Mouse (Mus musculus) CH12.LX (cell line): ENCODE data around the gene Rps19bp1. TPM values are rescaled to one million over a fixed set of nuclear protein-coding genes. Genes with fewer than 3 reads are reported as not detected.
A peak's percentile ranks its signal among the peaks of the same experiment; 100 is the strongest.

Experiments
- DNase-seq: peaks from one replicate; pipeline ENCODE4 v3.0.0-alpha.2; 2013; ENCODE audit errors: extremely low read depth
- H3K27ac ChIP-seq: 2 replicates; pipeline ENCODE4 v1.5.1; 2012; ENCODE audit warnings: low read depth, mild to moderate bottlenecking, control low read depth, moderate library complexity; ENCODE audit not compliant: insufficient read depth
- H3K27me3 ChIP-seq: replicated peaks from 2 replicates; pipeline ENCODE3; 2012; ENCODE audit warnings: inconsistent platforms
- H3K36me3 ChIP-seq, 2 experiments: replicated peaks in 1 of 2; 2 replicates each; pipeline versions ENCODE3 to v1.6.1; 2012; ENCODE audit warnings: inconsistent platforms in 1 of 2, low read length in 1 of 2, mild to moderate bottlenecking in 1 of 2, mixed read lengths in 1 of 2, moderate library complexity in 1 of 2; ENCODE audit not compliant: control insufficient read depth in 1 of 2, insufficient read depth in 1 of 2
- H3K4me1 ChIP-seq, 2 experiments: 2 replicates each; pipeline ENCODE4 v1.6.1; 2012; ENCODE audit warnings: inconsistent platforms in 1 of 2, moderate library complexity in 1 of 2; ENCODE audit not compliant: insufficient read depth in 2 of 2, control insufficient read depth in 1 of 2
- H3K4me2 ChIP-seq: 2 replicates; pipeline ENCODE4 v1.6.1; 2012; ENCODE audit warnings: low read depth, mild to moderate bottlenecking, control low read depth; ENCODE audit not compliant: poor library complexity, insufficient read depth, severe bottlenecking
- H3K4me3 ChIP-seq, 3 experiments: fragments of 150-350 bp in 1 of 3; sonication (generic) in 1 of 3; replicated peaks in 1 of 3; 2 replicates each; pipeline versions ENCODE3 to v1.5.1; 2011 to 2012; ENCODE audit warnings: low read depth in 2 of 3, low read length in 2 of 3, mild to moderate bottlenecking in 2 of 3, moderate library complexity in 2 of 3, control low read depth in 1 of 3, improper control_type of control experiment in 1 of 3, inconsistent platforms in 1 of 3, mixed read lengths in 1 of 3; ENCODE audit not compliant: poor library complexity in 1 of 3
- H3K79me2 ChIP-seq: replicated peaks from 2 replicates; pipeline ENCODE4 v1.6.1; 2012; ENCODE audit warnings: mild to moderate bottlenecking, moderate library complexity; ENCODE audit not compliant: control insufficient read depth, poor library complexity, insufficient read depth, severe bottlenecking; ENCODE audit errors: extremely low read depth
- H3K9ac ChIP-seq: 2 replicates; pipeline ENCODE4 v1.6.1; 2012; ENCODE audit warnings: low read depth, mild to moderate bottlenecking, control low read depth, moderate library complexity; ENCODE audit not compliant: insufficient read depth
- H3K9me3 ChIP-seq: replicated peaks from 2 replicates; pipeline ENCODE3; 2012; ENCODE audit warnings: low read length, inconsistent platforms, mixed read lengths
- BHLHE40 ChIP-seq: IDR thresholded peaks from 2 replicates; pipeline ENCODE4 v1.6.1; 2011; ENCODE audit warnings: mild to moderate bottlenecking, low read depth, low read length, improper control_type of control experiment
- CTCF ChIP-seq, 2 experiments: IDR thresholded peaks in 1 of 2; conservative IDR thresholded peaks in 1 of 2; 2 replicates each; pipeline ENCODE4 v1.5.1; 2011 to 2012; ENCODE audit warnings: low read depth in 2 of 2, low read length in 2 of 2, improper control_type of control experiment in 1 of 2, inconsistent platforms in 1 of 2, mild to moderate bottlenecking in 1 of 2, moderate library complexity in 1 of 2
- E2F4 ChIP-seq: IDR thresholded peaks from 2 replicates; pipeline ENCODE4 v1.6.1; 2011; ENCODE audit warnings: low read depth, low read length, improper control_type of control experiment; ENCODE audit not compliant: insufficient replicate concordance
- ELF1 ChIP-seq: IDR thresholded peaks from 2 replicates; pipeline ENCODE4 v1.6.1; 2014; ENCODE audit warnings: low read depth, mild to moderate bottlenecking, inconsistent platforms, low read length, improper control_type of control experiment
- EP300 ChIP-seq: IDR thresholded peaks from 2 replicates; pipeline ENCODE4 v1.6.1; 2011; ENCODE audit warnings: low read length, improper control_type of control experiment
- HCFC1 ChIP-seq: IDR thresholded peaks from 2 replicates; pipeline ENCODE4 v1.6.1; 2012; ENCODE audit warnings: low read depth, mild to moderate bottlenecking, inconsistent platforms, low read length, improper control_type of control experiment
- IRF4 ChIP-seq: IDR thresholded peaks from 2 replicates; pipeline ENCODE4 v1.6.1; 2014; ENCODE audit warnings: low read depth, mild to moderate bottlenecking, inconsistent platforms, low read length, improper control_type of control experiment
- JUN ChIP-seq: IDR thresholded peaks from 2 replicates; pipeline ENCODE4 v1.6.1; 2011; ENCODE audit warnings: low read depth, mild to moderate bottlenecking, low read length, improper control_type of control experiment, moderate library complexity; ENCODE audit not compliant: insufficient read depth
- JUND ChIP-seq: conservative IDR thresholded peaks from 2 replicates; pipeline ENCODE4 v1.6.1; 2011; ENCODE audit warnings: low read depth, low read length, improper control_type of control experiment
- KAT2A ChIP-seq: IDR thresholded peaks from 2 replicates; pipeline ENCODE4 v1.6.1; 2012; ENCODE audit warnings: low read length, improper control_type of control experiment, inconsistent platforms; ENCODE audit not compliant: insufficient replicate concordance
- MAFK ChIP-seq: IDR thresholded peaks from 2 replicates; pipeline ENCODE4 v1.6.1; 2011; ENCODE audit warnings: low read length, improper control_type of control experiment; ENCODE audit not compliant: insufficient replicate concordance
- MEF2A ChIP-seq: IDR thresholded peaks from 2 replicates; pipeline ENCODE4 v1.6.1; 2014; ENCODE audit warnings: low read depth, mild to moderate bottlenecking, inconsistent platforms, low read length, improper control_type of control experiment, borderline replicate concordance
- MYC ChIP-seq: IDR thresholded peaks from 2 replicates; pipeline ENCODE4 v1.6.1; 2011; ENCODE audit warnings: low read depth, mild to moderate bottlenecking, improper control_type of control experiment, low read length
- NELFE ChIP-seq: IDR thresholded peaks from 2 replicates; pipeline ENCODE4 v1.6.1; 2011; ENCODE audit warnings: low read depth, low read length, improper control_type of control experiment
- NRF1 ChIP-seq: IDR thresholded peaks from 2 replicates; pipeline ENCODE4 v1.6.1; 2014; ENCODE audit warnings: low read depth, mild to moderate bottlenecking, inconsistent platforms, low read length, improper control_type of control experiment, moderate library complexity
- PAX5 ChIP-seq: IDR thresholded peaks from 2 replicates; pipeline ENCODE4 v1.6.1; 2012; ENCODE audit warnings: low read length, inconsistent platforms, mixed read lengths
- POLR2A ChIP-seq: IDR thresholded peaks from 2 replicates; pipeline ENCODE4 v1.6.1; 2011; ENCODE audit warnings: low read depth, mild to moderate bottlenecking, improper control_type of control experiment, low read length
- POLR2AphosphoS2 ChIP-seq: IDR thresholded peaks from 2 replicates; pipeline ENCODE4 v1.6.1; 2011; ENCODE audit warnings: low read depth, low read length, improper control_type of control experiment
- RAD21 ChIP-seq: IDR thresholded peaks from 2 replicates; pipeline ENCODE4 v1.6.1; 2011; ENCODE audit warnings: low read depth, mild to moderate bottlenecking, low read length, improper control_type of control experiment, moderate library complexity
- RCOR1 ChIP-seq: conservative IDR thresholded peaks from 2 replicates; pipeline ENCODE4 v1.6.1; 2012; ENCODE audit warnings: low read depth, mild to moderate bottlenecking, inconsistent platforms, low read length, improper control_type of control experiment
- SIN3A ChIP-seq: IDR thresholded peaks from 2 replicates; pipeline ENCODE4 v1.6.1; 2012; ENCODE audit warnings: low read length, improper control_type of control experiment, inconsistent platforms
- SMC3 ChIP-seq: IDR thresholded peaks from 2 replicates; pipeline ENCODE4 v1.6.1; 2011; ENCODE audit warnings: low read depth, low read length, improper control_type of control experiment
- TBP ChIP-seq: conservative IDR thresholded peaks from 2 replicates; pipeline ENCODE4 v1.6.1; 2011; ENCODE audit warnings: low read depth, low read length, improper control_type of control experiment
- TCF12 ChIP-seq: IDR thresholded peaks from 2 replicates; pipeline ENCODE4 v1.6.1; 2014; ENCODE audit warnings: low read depth, mild to moderate bottlenecking, inconsistent platforms, low read length, improper control_type of control experiment
- UBTF ChIP-seq: IDR thresholded peaks from 2 replicates; pipeline ENCODE4 v1.6.1; 2012; ENCODE audit warnings: low read depth, mild to moderate bottlenecking, inconsistent platforms, low read length, improper control_type of control experiment, moderate library complexity
- USF2 ChIP-seq: conservative IDR thresholded peaks from 2 replicates; pipeline ENCODE4 v1.6.1; 2011; ENCODE audit warnings: low read depth, low read length, improper control_type of control experiment
- ZC3H11A ChIP-seq: IDR thresholded peaks from 2 replicates; pipeline ENCODE4 v1.6.1; 2012; ENCODE audit warnings: low read depth, mild to moderate bottlenecking, inconsistent platforms, low read length, improper control_type of control experiment
- ZKSCAN1 ChIP-seq: IDR thresholded peaks from 2 replicates; pipeline ENCODE4 v1.6.1; 2012; ENCODE audit warnings: low read depth, inconsistent platforms, low read length, improper control_type of control experiment, borderline replicate concordance
- ZMIZ1 ChIP-seq: IDR thresholded peaks from 2 replicates; pipeline ENCODE4 v1.6.1; 2012; ENCODE audit warnings: low read depth, mild to moderate bottlenecking, inconsistent platforms, low read length, improper control_type of control experiment
- ZNF384 ChIP-seq: IDR thresholded peaks from 2 replicates; pipeline ENCODE4 v1.6.1; 2012; ENCODE audit warnings: low read depth, low read length, improper control_type of control experiment, inconsistent platforms
- dilution Hi-C: fragments of 300-500 bp; cut with MboI; formaldehyde crosslinking; loops from 2 replicates; pipeline ENCODE4 v1.14.3; 2020; ENCODE audit warnings: low sequenced_read_pairs; ENCODE audit not compliant: extremely low pct_unique_long_range_greater_than_20kb, extremely low pct_ligation_motif_present
- in situ Hi-C: fragments of 300-500 bp; cut with MboI; formaldehyde crosslinking; loops from 3 replicates; pipeline ENCODE4 v1.14.3; 2019; ENCODE audit warnings: low sequenced_read_pairs, low pct_ligation_motif_present, low pct_unique_long_range_greater_than_20kb, mixed read lengths
- polyA plus RNA-seq: library from polyadenylated mRNA; unstranded; fragments of >175 nt; gene quantifications from 2 replicates; pipeline ENCODE4 v1.2.1, GENCODE M21; 2012; ENCODE audit warnings: low read depth; ENCODE audit not compliant: insufficient read length
- total RNA-seq, 2 experiments: library from RNA; depleted of rRNA; stranded (reverse); fragments of 300-350 nt in 1 of 2; fragments of >200 nt in 1 of 2; gene quantifications; 2 replicates each; pipeline ENCODE4 v1.2.3; 2012 to 2014

Gene Rps19bp1
- total and polyA plus RNA-seq, 3 experiments: 47.1 to 91.2 (median 63.3) TPM

GRCm38 (mm10) chr15:80280646-80281045 lies 16.5 kb upstream of the Rps19bp1 start:
- Histone ChIP-seq H3K27me3 (peaks cover 89% of the 10 kb centered on the region), H3K9ac (no peak overlapping the region), H3K4me1 (no peaks in the 10 kb centered on the region), H3K4me3 (no peak overlapping the region), H3K79me2 (no peaks in the 10 kb centered on the region), H3K4me2 (no peak overlapping the region), H3K9me3 (no peaks in the 10 kb centered on the region), H3K36me3 (no peaks in the 10 kb centered on the region), H3K27ac (no peak overlapping the region)
- in situ Hi-C loops (no loop called here), dilution Hi-C loops (no loop called here)
- TF ChIP-seq TBP (no peak), KAT2A (no peak), ZMIZ1 (no peak), JUN (no peak), MYC (no peak), JUND (no peak), NRF1 (no peak), POLR2AphosphoS2 (no peak), SMC3 (peak; percentile 67), BHLHE40 (no peak), USF2 (no peak), E2F4 (no peak), RAD21 (peak; percentile 19), ELF1 (no peak), ZC3H11A (no peak), UBTF (no peak), ZKSCAN1 (no peak), POLR2A (no peak), SIN3A (no peak), RCOR1 (no peak), IRF4 (no peak), CTCF (conservative IDR thresholded peaks at IDR 0.05 in 1 of 2, IDR thresholded peaks at IDR 0.05 in 1 of 2; ENCODE audit: low read depth in 2 of 2, low read length in 2 of 2) (peak; percentile 71 to 94), TCF12 (no peak), MAFK (no peak)
- DNase-seq: no peak

GRCm38 (mm10) chr15:80279053-80279452 lies 14.9 kb upstream of the Rps19bp1 start:
- Histone ChIP-seq H3K9me3 (no peaks in the 10 kb centered on the region), H3K27ac (no peak overlapping the region), H3K27me3 (peaks cover 90% of the 10 kb centered on the region), H3K4me2 (no peak overlapping the region), H3K4me1 (no peaks in the 10 kb centered on the region), H3K79me2 (no peaks in the 10 kb centered on the region), H3K9ac (no peak overlapping the region), H3K4me3 (no peak overlapping the region), H3K36me3 (no peaks in the 10 kb centered on the region)
- in situ Hi-C loops (no loop called here), dilution Hi-C loops (no loop called here)
- DNase-seq: no peak
- TF ChIP-seq CTCF (conservative IDR thresholded peaks at IDR 0.05 in 1 of 2, IDR thresholded peaks at IDR 0.05 in 1 of 2; ENCODE audit: low read depth in 2 of 2, low read length in 2 of 2) (no peak), SIN3A (no peak), MYC (no peak), MEF2A (no peak), POLR2A (no peak), ZKSCAN1 (no peak), ZNF384 (no peak), SMC3 (no peak), KAT2A (no peak), ZMIZ1 (no peak), E2F4 (no peak), PAX5 (no peak), NELFE (no peak), RCOR1 (no peak), MAFK (no peak), EP300 (no peak), TBP (no peak), HCFC1 (no peak), USF2 (no peak)
